Mouse (Mus musculus): ENCODE measurements around the gene Nsd1.

Gene Nsd1

DNA sequence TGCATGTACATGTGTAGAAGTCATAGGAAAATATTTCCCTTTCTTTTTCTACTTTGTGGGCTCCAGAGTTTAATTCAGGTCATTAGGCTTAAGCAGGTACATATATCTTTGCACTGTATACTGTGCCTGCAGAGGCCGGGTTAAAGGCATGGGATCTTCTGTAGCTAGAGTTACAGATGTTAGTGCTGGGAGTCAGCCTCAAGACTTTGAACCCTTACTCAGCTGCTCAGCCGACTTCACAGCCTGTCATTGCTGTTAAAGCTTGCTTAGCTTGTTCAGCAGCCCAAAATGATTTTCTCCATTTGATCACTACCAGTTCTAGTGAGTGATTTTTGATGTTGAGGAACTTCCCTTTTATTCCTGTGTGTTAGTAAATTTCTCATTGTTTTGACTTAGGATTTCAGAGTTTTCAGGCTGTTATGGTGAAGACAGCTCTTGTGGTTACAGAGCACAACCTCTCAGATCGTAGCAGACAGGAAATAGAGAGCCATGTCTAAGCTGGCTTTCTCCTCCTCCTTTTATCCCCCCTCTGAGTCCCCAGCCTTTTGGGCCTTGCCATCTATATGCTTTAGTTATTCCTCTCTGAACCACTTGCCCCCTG is 45.6 kb downstream of the Nsd1 start:
- DNase-seq (ENCODE audit: low read depth), result no peak

GRCm38 (mm10) chr13:55258651-55259050 is 49.1 kb downstream of the Nsd1 start:
- no peak for DNase-seq (ENCODE audit: low read depth)

DNA sequence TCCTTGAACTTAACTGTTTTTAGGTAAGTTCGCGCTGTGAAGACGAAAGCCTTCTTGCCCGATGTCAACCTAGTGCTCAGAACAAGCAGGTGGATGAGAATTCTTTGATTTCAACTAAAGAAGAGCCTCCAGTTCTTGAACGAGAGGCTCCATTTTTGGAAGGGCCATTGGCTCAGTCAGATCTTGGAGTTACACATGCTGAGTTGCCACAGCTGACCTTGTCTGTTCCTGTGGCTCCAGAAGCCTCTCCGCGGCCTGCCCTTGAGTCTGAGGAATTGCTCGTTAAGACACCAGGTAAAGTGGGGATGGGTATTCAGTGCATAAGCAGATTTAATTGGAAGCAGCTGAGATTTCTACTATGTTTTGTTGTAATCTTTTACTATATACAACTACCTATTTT is 51.9 kb downstream of the Nsd1 start:
- no peak for DNase-seq (ENCODE audit: low read depth)

GRCm38 (mm10) chr13:55262096-55262495 is 52.5 kb downstream of the Nsd1 start:
- DNase-seq (ENCODE audit: low read depth), result no peak

DNA sequence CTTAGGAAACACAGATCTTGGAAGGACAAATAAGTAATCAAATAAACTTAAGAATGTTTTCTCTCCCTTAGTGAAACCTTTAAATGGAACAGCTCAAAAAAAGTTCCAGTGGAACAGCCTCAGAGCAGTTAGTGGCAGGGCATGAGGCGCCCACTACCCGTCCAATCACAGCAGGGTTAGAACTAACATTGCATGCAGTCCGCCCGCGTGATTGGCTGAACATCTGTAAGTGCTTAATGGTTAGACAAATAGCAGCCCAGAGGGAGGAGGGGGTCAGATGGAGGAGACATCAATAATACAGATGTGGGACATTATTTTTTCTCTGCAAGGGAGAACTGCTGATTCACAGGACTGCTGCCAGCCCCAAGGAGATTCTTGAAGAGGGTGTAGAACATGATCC is 67.6 kb downstream of the Nsd1 start:
- peak; percentile 25 for DNase-seq (ENCODE audit: low read depth)

DNA sequence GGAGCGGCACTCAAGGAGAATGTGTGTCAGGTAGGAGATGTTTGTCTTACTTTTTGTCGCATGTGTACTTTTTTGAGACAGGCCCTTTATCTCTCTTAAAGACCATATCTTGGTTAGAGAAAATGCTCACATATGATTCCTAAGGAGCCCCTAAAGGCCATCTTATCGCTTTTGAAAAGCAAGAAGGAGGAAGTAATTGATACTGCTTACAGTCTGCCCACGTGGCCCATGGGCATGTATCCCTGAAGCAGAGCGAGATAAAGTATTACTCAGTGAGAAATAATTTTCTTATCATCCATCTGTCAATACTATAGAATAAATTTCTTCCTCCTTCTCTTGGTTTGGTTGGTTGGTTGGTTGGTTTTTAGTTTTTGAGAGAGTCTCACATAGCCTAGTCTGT is 68.1 kb downstream of the Nsd1 start:
- DNase-seq (ENCODE audit: low read depth), result no peak

GRCm38 (mm10) chr13:55288854-55289253 is 79.3 kb downstream of the Nsd1 start:
- DNase-seq (ENCODE audit: low read depth), result peak; percentile 36

DNA sequence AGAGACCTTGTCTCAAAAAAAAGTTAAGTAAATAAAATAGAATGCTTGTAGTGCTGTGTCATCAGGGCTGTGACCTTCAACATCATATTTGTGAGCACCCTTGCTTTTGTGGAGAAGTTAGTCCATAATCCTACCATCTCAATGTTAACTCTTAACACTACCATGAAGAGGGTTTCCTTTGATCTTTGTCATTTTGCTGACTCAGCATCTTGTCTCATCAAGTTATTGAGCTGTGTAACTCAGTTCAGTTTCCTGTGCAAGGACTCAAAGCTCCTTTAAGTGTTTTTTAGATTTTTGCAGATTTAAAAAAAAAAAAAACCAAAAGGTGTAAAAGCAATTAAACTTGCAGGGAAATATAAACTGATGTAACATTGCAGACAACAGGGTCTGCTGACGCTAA is 87.2 kb downstream of the Nsd1 start:
- no peak for DNase-seq (ENCODE audit: low read depth)

DNA sequence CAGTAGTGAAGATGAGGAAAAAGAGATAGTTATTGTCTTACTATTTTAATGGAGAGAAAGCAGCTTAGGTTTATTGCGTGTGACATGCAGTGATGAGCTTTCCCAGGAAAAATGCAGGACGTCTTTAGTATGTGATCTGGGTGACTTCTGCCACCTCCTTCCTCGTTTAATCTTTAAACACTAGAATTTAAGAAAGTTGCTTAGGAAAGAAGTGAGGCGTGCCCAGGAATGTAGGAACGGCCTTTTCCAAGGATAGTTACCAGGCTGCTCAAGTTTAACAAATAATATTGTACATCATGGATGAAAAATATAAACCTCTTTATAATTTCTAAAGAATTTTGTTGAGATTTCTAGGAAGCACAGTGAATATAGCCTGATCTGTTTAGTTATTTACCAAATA is 91.3 kb downstream of the Nsd1 start:
- DNase-seq (ENCODE audit: low read depth), result no peak

DNA sequence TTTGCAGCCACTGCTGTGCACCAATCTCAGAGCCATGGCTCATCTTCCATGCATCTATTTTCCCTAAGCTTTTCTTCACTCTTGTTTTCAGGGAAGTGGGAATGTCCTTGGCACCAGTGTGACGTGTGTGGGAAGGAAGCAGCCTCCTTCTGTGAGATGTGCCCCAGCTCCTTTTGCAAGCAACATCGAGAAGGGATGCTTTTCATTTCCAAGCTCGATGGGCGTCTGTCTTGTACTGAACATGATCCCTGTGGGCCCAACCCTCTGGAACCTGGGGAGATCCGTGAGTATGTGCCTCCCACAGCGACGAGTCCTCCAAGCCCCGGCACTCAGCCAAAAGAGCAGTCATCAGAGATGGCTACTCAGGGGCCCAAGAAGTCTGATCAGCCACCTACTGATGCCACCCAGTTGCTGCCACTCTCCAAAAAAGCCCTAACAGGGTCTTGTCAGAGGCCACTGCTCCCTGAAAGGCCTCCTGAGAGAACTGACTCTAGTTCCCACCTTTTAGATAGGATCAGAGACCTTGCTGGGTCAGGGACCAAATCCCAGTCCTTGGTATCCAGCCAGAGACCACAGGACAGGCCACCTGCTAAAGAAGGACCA is 102.5 kb downstream of the Nsd1 start:
- DNase-seq (ENCODE audit: low read depth), result no peak

- DNase-seq (ENCODE audit: low read depth), result no peak
These were observed 103.5 kb downstream of the Nsd1 start for GRCm38 (mm10) chr13:55313051-55313450.

- DNase-seq (ENCODE audit: low read depth), result no peak
These were observed 105.4 kb downstream of the Nsd1 start for GRCm38 (mm10) chr13:55314891-55315412.

- DNase-seq (ENCODE audit: low read depth), result no peak
These were observed 108.8 kb downstream of the Nsd1 start for GRCm38 (mm10) chr13:55318351-55318750.

DNA sequence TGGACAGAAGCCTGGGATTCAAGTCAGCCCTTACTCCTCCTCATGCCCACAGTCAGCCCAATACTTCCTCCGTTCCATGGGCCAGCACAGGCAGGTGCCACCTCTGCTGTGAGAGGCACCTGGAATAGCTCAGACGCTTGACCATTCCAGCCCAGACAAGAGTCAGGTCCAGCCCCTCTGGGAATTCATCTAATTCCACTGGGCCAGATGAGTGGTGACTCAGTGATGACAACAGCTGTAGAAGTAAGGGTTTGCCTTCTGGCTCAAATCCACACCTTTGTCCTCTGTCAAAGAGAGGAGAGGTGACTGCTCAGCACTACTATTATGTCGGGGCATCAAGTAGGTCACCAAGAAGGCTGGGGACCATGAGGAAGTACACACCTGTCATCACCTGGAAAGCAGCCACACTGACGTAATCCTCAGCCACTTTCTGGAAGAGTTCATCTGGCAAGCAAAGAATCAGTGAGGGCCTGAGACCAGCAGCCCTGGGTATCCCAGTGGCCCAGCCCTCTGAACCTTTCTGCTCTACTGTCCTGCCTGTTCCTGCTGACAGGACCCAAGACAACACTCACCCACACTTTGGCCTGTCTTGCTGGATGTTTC is 110.5 kb downstream of the Nsd1 start, which contains the start of gene Prelid1:
Gene Prelid1 (plus strand): TSS at position 570 of the 603 bp plus-strand sequence.
- DNase-seq (ENCODE audit: low read depth), result no peak

GRCm38 (mm10) chr13:55321434-55322129 is 112.0 kb downstream of the Nsd1 start, which contains the start of gene Rab24:
TSS of gene Rab24 (minus strand) at chr13:55321946.
- peak; percentile 92 for DNase-seq (ENCODE audit: low read depth)

DNA sequence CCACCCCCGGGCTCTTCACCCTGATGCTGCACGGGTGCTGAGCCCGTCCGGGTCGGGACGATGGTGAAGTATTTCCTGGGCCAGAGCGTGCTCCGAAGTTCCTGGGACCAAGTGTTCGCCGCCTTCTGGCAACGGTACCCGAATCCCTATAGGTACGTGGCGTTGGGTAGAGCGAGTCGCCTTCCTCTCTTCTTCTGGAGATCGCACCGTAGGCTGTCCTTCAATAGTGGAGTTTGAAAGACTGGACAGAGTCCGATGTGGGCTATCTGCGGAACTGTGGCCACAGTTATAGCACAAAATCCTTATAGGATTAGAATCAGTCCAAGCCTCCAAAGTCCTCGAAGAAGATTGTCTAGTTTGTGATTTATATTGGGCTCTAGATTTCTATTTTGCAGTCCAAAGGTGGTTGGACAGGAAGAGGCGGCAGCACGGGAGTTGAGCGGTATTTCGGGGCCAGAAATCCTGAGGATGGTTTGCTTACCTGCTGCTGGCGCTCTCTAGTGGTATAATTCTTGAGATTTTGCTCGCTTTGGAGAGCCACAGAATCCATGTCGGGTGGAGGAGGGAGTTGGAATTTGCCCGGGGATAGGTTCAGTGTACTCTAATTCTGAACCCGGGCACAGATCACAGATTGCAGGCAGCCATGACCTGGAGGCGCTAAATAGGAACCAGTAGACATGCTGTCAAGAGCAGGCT is 112.7 kb downstream of the Nsd1 start:
- peak; percentile 73 for DNase-seq (ENCODE audit: low read depth)

- no peak for DNase-seq (ENCODE audit: low read depth)
These were observed 116.0 kb downstream of the Nsd1 start for GRCm38 (mm10) chr13:55325596-55325995.

DNA sequence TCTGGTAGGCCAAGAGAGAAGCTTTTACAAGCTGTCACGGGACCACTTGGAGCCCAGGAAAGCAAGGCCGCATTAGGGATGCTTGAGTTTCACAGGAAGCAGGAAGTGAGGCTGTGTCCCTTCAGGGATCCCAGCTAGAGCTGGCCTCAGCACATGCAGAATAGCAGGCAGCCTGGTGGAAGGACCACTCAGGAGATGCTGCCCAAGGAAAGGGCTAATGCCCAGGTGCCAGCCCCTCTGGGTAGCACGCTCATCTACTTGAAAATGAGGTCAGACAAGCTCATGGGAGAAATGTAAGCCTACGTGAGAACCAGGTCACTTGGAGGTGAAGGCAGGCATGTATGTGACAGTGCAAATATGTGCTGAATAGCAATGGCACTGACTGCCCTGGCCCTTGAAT is 117.6 kb downstream of the Nsd1 start:
- DNase-seq (ENCODE audit: low read depth), result no peak

DNA sequence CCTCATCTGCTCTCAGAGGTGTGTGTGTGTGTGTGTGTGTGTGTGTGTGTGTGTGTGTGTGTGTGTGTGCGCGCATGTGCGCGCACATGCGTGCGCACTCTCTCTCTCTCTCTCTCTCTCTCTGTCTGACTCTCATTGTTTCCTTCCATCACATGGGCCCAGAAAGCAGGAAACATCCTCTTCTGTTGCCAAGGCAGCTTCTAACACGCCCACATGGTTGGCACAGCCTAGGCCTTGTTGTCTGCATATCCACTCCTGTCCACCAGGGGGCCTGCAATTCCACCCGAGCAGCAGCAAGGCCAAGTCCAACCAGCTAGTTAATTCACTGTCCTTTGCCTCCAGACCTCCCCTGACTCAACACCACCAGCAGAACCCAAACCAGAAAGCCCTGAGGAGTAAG is 118.1 kb downstream of the Nsd1 start:
- DNase-seq (ENCODE audit: low read depth), result peak; percentile 93

DNA sequence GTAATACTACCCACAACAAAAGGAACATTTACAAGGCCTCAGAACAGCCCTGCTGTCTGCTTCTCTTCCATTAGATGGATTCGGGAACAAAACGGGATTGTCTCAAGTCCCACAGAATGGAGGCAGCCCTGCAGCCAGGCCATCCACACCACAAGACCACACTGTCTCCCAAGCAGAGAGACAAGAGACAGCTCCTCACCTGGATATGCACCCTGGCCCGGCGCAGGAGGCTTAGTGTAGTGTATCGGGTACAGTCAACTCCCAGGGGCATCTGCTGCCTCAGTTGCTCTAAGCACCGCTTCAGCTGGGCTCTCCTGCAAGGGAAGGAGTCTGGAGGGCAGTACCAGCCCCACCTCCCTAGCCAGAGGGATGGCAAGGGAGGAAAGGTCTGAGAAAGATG is 118.6 kb downstream of the Nsd1 start:
- no peak for DNase-seq (ENCODE audit: low read depth)

DNA sequence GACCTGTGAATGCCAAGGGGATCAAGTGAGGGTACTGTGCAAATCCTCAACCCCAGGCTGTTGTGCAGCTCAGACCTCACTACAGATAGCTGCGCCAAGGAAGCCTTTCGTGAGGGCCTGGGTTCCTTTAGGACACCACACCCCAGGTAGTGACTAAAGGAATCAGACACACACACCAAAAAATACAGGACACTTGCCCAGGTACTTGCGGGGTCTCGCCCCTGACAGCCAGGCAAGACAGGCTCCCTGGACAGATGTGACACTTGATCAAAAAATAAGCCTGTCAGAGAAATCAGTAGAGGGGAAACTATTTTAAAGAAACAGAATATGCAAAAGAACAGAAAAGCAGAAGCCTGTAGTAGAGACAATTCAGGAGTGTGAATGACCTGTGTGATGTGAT is 119.1 kb downstream of the Nsd1 start:
- DNase-seq (ENCODE audit: low read depth), result no peak

GRCm38 (mm10) chr13:55329109-55329682 is 119.6 kb downstream of the Nsd1 start:
- DNase-seq (ENCODE audit: low read depth), result peak; percentile 64
